Mouse (Mus musculus) lung, embryonic 15.5 days (tissue): ENCODE data around the gene T. TPM values are rescaled to one million over a fixed set of nuclear protein-coding genes. Genes with fewer than 3 reads are reported as not detected.

Experiments used
- ATAC-seq: fragments of 200-750 bp; cut with Nextera tagmentation; 2 replicates; pipeline ENCODE4 v1.8.0; 2017; ENCODE audit warnings: moderate number of reproducible peaks, borderline replicate concordance; ENCODE audit not compliant: low FRiP score, low TSS enrichment; ENCODE audit errors: extremely low read depth
- H3K27ac ChIP-seq: fragments of 300-500 bp; sonication (generic); 2 replicates; pipeline ENCODE4 v1.5.1; 2015; ENCODE audit warnings: moderate library complexity, mild to moderate bottlenecking, inconsistent platforms
- H3K27me3 ChIP-seq: fragments of 300-500 bp; sonication (generic); 2 replicates; pipeline ENCODE4 v1.6.1; 2015; ENCODE audit warnings: inconsistent platforms
- H3K36me3 ChIP-seq: fragments of 300-500 bp; sonication (generic); 2 replicates; pipeline ENCODE4 v1.6.1; 2015; ENCODE audit warnings: inconsistent platforms
- H3K4me1 ChIP-seq: fragments of 300-500 bp; sonication (generic); 2 replicates; pipeline ENCODE4 v1.6.1; 2015; ENCODE audit warnings: inconsistent platforms
- H3K4me2 ChIP-seq: fragments of 300-500 bp; sonication (generic); 2 replicates; pipeline ENCODE4 v1.6.1; 2015; ENCODE audit warnings: inconsistent platforms, mild to moderate bottlenecking, moderate library complexity
- H3K4me3 ChIP-seq: fragments of 300-500 bp; sonication (generic); 2 replicates; pipeline ENCODE4 v1.5.1; 2015; ENCODE audit warnings: mild to moderate bottlenecking, inconsistent platforms
- H3K9ac ChIP-seq: fragments of 300-500 bp; sonication (generic); 2 replicates; pipeline ENCODE4 v1.6.1; 2015; ENCODE audit warnings: inconsistent platforms
- H3K9me3 ChIP-seq: fragments of 300-500 bp; sonication (generic); 2 replicates; pipeline ENCODE4 v1.6.1; 2016; ENCODE audit warnings: inconsistent platforms
- WGBS: fragments of 180-500 bp; shearing (Covaris S2); methylation state at CpG from one replicate; pipeline ENCODE4 v1.1.7; 2015; 5-methylcytosine and 5-hydroxymethylcytosine counted together
- polyA plus RNA-seq: library from polyadenylated mRNA; unstranded; fragments of >200 nt; fragmentation: Nextera tagmentation; extraction: Ambion mirVana; gene quantifications from 2 replicates; pipeline ENCODE4 v1.2.1, GENCODE M21; 2015

The T gene
- polyA plus RNA-seq, 1 experiment from 2014 or later = 0.24 TPM

DNA sequence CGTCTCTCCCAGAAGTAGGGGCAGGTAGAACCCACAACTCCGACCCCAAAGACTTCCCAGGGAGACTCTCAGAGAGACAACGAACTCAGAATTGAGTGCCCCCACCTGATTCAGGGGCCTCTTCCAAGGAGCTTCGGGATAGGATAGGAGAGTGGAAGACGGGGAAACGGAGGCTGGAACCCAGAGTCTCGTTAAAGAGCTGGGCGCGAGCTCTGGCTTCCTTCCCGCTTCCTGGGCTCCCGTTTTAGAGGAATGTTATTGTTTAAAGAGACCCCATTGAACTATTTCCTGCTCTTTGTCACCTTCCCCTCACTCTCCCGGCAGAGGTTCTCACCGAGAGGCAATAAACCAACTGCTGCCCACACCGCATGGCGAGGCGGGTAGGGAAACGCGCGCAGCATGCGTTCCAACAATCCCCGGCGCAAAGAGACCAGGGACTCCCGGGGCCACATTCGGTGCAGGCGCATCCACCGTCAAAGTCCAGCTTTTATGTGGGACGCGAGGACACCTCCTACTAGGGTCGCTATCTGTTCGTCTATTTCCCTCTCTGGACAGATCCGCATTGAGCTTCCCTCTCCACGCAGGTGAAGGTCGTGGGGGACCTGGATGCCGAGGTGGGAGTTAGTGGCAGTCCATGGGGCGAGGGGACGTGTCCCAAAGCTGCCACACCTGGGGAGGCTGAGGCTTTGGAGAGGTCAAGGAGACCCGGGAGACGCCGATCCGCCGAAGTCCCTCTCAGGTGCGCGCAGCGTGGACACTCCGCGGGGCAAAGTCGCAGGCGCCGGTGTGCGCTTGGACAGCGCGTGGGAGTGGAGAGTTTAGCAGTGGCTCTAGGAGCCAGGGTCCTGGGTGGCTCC is 874 bp upstream of the T start:
- Histone ChIP-seq H3K36me3 (no peaks in the 10 kb centered on the region), H3K9ac (no peak overlapping the region), H3K27me3 (peaks cover 99% of the 10 kb centered on the region), H3K4me2 (peak overlapping the region; percentile 53), H3K27ac (no peak overlapping the region), H3K4me3 (peak overlapping the region; percentile 27), H3K4me1 (peaks cover 15% of the 10 kb centered on the region), H3K9me3 (no peaks in the 10 kb centered on the region)
- WGBS = under 1% methylated on average over 52 of the region's 52 CpGs
- peak; percentile 32; the same call in 1 of the 2 replicates for ATAC-seq

DNA sequence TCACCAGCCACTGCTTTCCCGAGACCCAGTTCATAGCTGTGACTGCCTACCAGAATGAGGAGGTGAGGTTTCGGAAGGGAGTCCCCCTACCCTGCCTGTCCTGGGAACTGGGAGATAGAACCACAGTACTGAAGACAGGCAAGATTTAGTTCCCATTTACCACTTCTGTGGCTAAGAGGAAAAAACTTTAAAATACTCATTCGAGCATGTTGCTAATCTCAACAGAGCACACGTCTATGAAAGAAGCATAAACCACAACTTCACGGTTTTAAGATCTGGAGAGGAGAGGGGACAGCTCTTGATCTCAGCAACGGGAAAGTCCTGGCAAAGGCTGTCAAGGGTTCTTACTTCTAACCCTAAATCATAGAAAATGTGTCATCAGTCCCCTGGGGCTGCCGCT is 2.0 kb downstream of the T start:
- WGBS = 49% methylated on average over 7 of the region's 7 CpGs
- Histone ChIP-seq H3K4me1 (peaks cover 15% of the 10 kb centered on the region), H3K27me3 (peaks cover 71% of the 10 kb centered on the region), H3K27ac (no peak overlapping the region), H3K36me3 (no peaks in the 10 kb centered on the region), H3K4me2 (no peak overlapping the region), H3K4me3 (no peak overlapping the region), H3K9ac (no peak overlapping the region), H3K9me3 (no peaks in the 10 kb centered on the region)
- ATAC-seq = no peak

DNA sequence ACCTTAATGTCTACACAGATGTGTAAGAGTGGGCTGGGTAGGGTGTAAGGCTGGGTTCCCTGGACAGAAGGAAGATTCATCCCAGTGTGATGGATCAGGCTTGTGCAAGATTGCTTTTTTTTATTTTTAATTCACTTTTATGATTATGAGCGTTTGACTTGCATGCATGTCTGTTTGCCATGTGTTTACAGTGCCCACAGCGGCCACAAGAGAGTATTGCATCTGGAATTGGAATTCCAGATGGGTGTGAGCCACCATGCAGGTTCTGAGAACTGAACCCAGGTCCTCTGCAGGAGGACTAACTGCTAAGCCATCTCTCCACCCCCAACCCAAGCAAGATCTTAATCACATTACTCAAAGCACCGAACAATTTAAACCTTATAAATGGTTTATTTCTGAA is 9.8 kb downstream of the T start:
- no peak for ATAC-seq

DNA sequence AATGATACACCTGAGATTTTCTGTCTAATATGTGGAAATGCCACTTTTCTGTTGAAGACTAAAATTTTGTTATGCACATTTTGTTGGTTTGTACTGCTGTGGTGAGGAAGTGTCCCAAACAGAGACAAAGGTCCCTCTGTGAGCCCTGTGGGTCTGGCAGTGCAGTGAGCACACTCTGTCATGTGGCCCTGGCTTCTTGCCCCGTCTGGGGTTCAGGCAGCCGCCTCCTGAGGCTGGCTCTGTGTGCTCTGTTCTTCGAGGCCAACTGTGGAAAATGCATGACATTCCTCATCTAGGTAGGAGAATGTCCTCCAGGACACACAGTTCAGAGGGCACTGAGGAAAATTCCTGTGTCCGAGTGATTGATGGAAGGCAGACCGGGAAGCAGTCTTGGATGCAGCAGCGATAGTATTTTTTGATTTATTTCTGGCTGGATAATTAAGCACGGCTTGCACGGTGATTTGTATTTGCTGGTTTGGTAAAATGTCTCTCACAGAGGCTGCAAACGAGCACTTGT is 13.5 kb downstream of the T start:
- Histone ChIP-seq H3K4me3 (no peak overlapping the region), H3K27ac (no peak overlapping the region), H3K4me2 (no peak overlapping the region), H3K4me1 (no peaks in the 10 kb centered on the region), H3K27me3 (no peaks in the 10 kb centered on the region), H3K36me3 (no peaks in the 10 kb centered on the region), H3K9me3 (no peaks in the 10 kb centered on the region; the same call in 1 of the 2 replicates), H3K9ac (no peak overlapping the region)
- 17% methylated on average over 9 of the region's 9 CpGs for WGBS
- no peak for ATAC-seq

More for the DNA sequence above, 9.8 kb downstream of the T start:
- Histone ChIP-seq H3K36me3 (no peaks in the 10 kb centered on the region), H3K4me2 (no peak overlapping the region), H3K4me3 (no peak overlapping the region), H3K27ac (no peak overlapping the region), H3K9me3 (no peaks in the 10 kb centered on the region; the same call in 1 of the 2 replicates), H3K9ac (no peak overlapping the region), H3K27me3 (0 out of 2 replicates have a peak, but pooled peaks cover 3% of the 10 kb centered on the region), H3K4me1 (no peaks in the 10 kb centered on the region)
- 48% methylated on average over 3 of the region's 3 CpGs for WGBS

DNA sequence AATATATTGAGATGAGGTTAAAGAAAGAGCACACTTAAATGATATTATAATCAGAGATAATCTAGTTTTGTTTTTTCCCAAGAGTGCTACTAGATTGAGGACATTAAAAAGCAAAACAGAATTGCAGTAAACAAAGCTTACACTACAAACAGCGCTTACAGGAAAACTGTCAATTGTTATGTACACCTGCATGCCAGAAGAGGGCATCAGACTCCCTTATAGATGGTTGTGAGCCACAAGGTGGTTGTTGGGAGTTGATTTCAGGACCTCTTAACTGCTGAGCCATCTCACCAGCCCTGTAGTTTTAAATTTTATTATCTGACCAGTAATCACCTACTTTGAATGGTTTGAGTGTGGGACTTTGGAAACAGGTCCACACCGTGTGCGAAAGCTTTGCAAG is 14.1 kb downstream of the T start:
- no peak overlapping the region for H3K4me3 ChIP-seq
- H3K36me3 ChIP-seq = no peaks in the 10 kb centered on the region
- no peak overlapping the region for H3K4me2 ChIP-seq
- H3K27me3 ChIP-seq = no peaks in the 10 kb centered on the region
- 66% methylated on average over 3 of the region's 3 CpGs for WGBS
- no peak overlapping the region for H3K27ac ChIP-seq
- H3K4me1 ChIP-seq = no peaks in the 10 kb centered on the region
- no peak for ATAC-seq
- H3K9ac ChIP-seq = no peak overlapping the region
- H3K9me3 ChIP-seq = no peaks in the 10 kb centered on the region; the same call in 1 of the 2 replicates

GRCm38 (mm10) chr17:8455196-8455595 is 21.0 kb downstream of the T start:
- no peaks in the 10 kb centered on the region for H3K27me3 ChIP-seq
- no peaks in the 10 kb centered on the region for H3K4me1 ChIP-seq
- 41% methylated on average over 6 of the region's 6 CpGs for WGBS
- no peak overlapping the region for H3K4me3 ChIP-seq
- H3K27ac ChIP-seq = no peak overlapping the region
- ATAC-seq = no peak
- H3K4me2 ChIP-seq = no peak overlapping the region
- H3K9me3 ChIP-seq = no peaks in the 10 kb centered on the region
- no peak overlapping the region for H3K9ac ChIP-seq
- no peaks in the 10 kb centered on the region for H3K36me3 ChIP-seq

DNA sequence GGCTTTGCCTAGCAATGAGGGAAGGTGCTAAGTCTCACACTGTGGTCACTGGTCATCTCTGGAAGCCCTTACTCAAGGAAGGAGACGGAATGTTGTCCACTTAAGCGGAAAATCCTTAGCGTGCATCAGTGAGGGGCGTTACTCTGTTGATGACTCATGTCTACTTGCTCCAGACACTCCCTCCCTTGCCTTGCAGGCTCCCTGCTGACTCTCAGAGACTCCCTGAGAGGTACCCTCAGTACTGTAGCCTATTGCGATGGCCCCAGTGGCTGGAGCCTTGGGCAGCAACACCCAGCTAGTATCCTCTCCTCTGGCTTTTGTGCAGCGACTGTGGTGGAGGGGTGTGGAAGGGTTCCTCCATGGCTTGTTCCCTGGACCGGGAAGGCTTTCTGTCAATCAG is 21.4 kb downstream of the T start:
- no peak overlapping the region for H3K4me3 ChIP-seq
- no peak overlapping the region for H3K4me2 ChIP-seq

GRCm38 (mm10) chr17:8456856-8457460 is 22.7 kb downstream of the T start:
- H3K27ac ChIP-seq = no peak overlapping the region
- no peaks in the 10 kb centered on the region; the same call in 1 of the 2 replicates for H3K27me3 ChIP-seq
- no peaks in the 10 kb centered on the region for H3K36me3 ChIP-seq
- no peak overlapping the region for H3K4me2 ChIP-seq
- H3K9me3 ChIP-seq = no peaks in the 10 kb centered on the region
- H3K4me1 ChIP-seq = no peaks in the 10 kb centered on the region
- no peak for ATAC-seq
- 32% methylated on average over 9 of the region's 9 CpGs for WGBS
- no peak overlapping the region for H3K4me3 ChIP-seq
- no peak overlapping the region for H3K9ac ChIP-seq

More for the DNA sequence above, 21.4 kb downstream of the T start:
- Histone ChIP-seq H3K4me1 (no peaks in the 10 kb centered on the region), H3K9me3 (no peaks in the 10 kb centered on the region), H3K27me3 (no peaks in the 10 kb centered on the region; the same call in 1 of the 2 replicates), H3K9ac (no peak overlapping the region), H3K36me3 (no peaks in the 10 kb centered on the region), H3K27ac (no peak overlapping the region)
- 63% methylated on average over 7 of the region's 7 CpGs for WGBS
- ATAC-seq = no peak

DNA sequence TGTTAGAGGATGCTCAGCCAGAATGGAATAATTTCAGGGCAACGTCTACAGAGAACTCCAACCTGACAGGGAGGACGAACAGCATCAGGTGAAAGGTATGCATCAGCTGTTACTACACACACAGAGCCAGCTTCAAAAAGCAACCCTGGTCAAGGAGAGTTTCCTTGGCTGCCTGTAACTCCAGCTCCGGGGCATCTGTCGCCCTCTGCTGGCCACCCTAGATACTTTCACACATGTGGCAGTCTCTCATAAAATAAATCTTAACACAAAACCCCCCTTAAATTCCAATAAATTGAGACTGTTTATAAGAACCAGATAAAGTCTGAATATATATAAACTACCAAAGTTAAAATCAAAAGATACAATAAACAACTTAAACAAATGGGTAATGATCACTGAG is 27.3 kb downstream of the T start:
- Histone ChIP-seq H3K27ac (no peak overlapping the region), H3K9ac (no peak overlapping the region), H3K4me2 (no peak overlapping the region), H3K36me3 (no peaks in the 10 kb centered on the region), H3K9me3 (no peaks in the 10 kb centered on the region), H3K4me1 (no peaks in the 10 kb centered on the region), H3K27me3 (peaks cover 2% of the 10 kb centered on the region; the same call in 1 of the 2 replicates), H3K4me3 (no peak overlapping the region)
- WGBS = 0% methylated on average over 4 of the region's 4 CpGs
- ATAC-seq = no peak

DNA sequence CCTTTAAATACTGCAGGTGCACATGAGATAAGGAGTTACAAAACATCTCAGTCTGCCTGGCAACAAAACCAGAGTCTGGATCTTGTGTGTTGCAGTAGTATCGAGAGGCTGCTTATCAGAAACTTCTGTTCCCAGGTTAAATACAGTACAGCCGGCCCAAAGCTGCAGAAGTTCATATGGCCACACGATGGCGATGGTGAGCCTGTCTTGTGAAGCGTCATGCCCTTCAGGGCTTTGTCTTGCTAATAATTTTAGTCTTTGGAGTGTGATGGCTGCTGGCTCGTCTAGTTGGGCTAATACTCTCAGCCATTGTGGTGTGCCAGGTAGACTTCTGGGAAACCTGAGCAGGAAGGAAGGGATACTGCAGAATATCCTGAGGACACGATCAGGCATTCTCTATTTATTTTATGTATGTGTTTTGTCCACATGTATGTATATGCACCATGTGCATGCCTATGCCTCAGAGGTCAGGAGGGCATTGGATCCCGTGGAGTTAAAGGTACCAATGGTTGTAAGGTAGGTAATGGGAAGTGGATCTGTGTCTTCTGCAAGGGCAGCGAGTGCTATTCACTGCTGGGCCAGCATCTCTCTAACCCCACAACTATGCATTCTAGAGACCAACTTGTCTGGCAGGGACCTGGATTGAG is 29.4 kb downstream of the T start:
- no peaks in the 10 kb centered on the region for H3K36me3 ChIP-seq
- no peak overlapping the region for H3K9ac ChIP-seq
- no peak for ATAC-seq
- no peak overlapping the region for H3K4me2 ChIP-seq
- 21% methylated on average over 9 of the region's 9 CpGs for WGBS
- H3K4me3 ChIP-seq = no peak overlapping the region
- H3K4me1 ChIP-seq = no peaks in the 10 kb centered on the region
- no peaks in the 10 kb centered on the region for H3K9me3 ChIP-seq
- no peak overlapping the region for H3K27ac ChIP-seq
- peaks cover 20% of the 10 kb centered on the region; the same call in 1 of the 2 replicates for H3K27me3 ChIP-seq

GRCm38 (mm10) chr17:8467771-8468170 is 33.5 kb downstream of the T start:
- H3K27ac ChIP-seq = no peak overlapping the region
- 86% methylated on average over 3 of the region's 3 CpGs for WGBS
- H3K9ac ChIP-seq = no peak overlapping the region
- H3K4me3 ChIP-seq = no peak overlapping the region
- no peaks in the 10 kb centered on the region for H3K36me3 ChIP-seq
- no peaks in the 10 kb centered on the region for H3K4me1 ChIP-seq
- no peak overlapping the region for H3K4me2 ChIP-seq
- ATAC-seq = no peak
- peaks cover 34% of the 10 kb centered on the region for H3K27me3 ChIP-seq
- H3K9me3 ChIP-seq = no peaks in the 10 kb centered on the region
